Mouse (Mus musculus) embryonic fibroblast, embryonic 13.5 days (primary cell): ENCODE measurements around the gene Chl1.

Source experiments
- CTCF ChIP-seq: IDR thresholded peaks from 2 replicates; pipeline ENCODE4 v1.5.1; 2011; ENCODE audit warnings: mild to moderate bottlenecking, control low read depth, low read length, moderate library complexity, borderline replicate concordance; ENCODE audit not compliant: insufficient read depth
- POLR2A ChIP-seq: IDR thresholded peaks from 2 replicates; pipeline ENCODE4 v1.6.1; 2011; ENCODE audit warnings: low read depth, mild to moderate bottlenecking, control low read depth, low read length, moderate library complexity

GRCm38 (mm10) chr6:103504065-103504464, 6.3 kb upstream of the Chl1 start:
- TF ChIP-seq CTCF = no peak
- TF ChIP-seq POLR2A = no peak
